Mouse (Mus musculus): ENCODE results near the gene Clstn3. TPM values are rescaled to one million over a fixed set of nuclear protein-coding genes. Genes with fewer than 3 reads are reported as not detected.
"Not testable (repeated sequence)": the region's sequence is repeated elsewhere in the genome, so short reads cannot be mapped to it uniquely, and the experiment has no call there.

Clstn3 gene
- polyA plus RNA-seq, 3 experiments from 2014 or later, result not detected

DNA sequence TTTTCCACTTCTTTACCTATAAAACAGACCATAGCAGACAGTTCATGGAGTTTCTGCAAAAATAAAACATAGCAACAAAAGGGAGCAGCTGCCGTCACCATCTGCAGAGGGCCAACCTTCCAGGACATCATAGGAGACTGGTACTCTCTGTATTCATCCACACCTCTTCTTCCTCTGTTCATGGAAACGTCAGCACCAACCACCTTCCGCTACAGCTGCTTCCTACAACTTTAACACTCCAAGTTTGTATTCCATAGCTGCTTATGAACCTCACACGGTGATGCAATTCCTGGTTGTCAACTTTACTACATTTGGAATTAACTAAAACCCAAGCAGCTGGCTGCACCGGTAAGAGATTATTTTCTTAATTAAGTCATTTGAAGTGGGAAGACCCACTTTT is 56.2 kb downstream of the Clstn3 start:
- ATAC-seq, result no peak

DNA sequence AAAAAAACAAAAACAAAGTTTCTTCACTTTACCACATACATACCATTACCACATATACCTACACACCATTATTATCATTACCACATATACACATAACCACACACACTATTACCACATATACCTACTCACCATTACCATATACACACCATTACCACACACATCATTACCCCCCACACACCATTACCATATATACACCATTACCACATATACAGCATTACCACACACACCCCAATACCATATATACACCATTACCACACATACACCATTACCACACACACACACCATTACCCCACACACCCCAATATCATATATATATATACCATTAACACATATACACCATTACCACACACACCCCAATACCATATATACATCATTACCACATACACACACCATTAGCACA is 57.4 kb downstream of the Clstn3 start:
- no peak for ATAC-seq

GRCm38 (mm10) chr6:124406326-124406725 is 58.3 kb downstream of the Clstn3 start:
- no peak for ATAC-seq

DNA sequence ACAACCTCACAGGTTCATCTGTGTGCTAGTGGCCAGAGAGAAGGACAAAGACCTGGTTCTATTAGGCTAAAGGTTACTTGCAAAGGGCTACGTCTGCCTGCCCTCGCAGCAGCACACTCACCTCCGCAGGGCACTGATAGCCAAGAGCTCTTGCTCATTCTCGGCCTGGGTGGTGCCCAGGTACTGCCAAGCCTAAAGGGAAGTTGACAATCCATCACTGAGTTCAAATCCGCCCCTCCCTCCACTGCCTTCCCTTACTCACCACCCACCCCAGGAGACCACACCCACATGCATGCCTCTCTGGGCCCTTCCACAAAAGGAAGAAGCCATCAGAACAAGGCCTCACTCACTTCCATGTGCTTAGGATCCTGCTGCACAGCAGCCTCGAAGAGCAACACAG is 64.9 kb downstream of the Clstn3 start:
- ATAC-seq, result no peak

DNA sequence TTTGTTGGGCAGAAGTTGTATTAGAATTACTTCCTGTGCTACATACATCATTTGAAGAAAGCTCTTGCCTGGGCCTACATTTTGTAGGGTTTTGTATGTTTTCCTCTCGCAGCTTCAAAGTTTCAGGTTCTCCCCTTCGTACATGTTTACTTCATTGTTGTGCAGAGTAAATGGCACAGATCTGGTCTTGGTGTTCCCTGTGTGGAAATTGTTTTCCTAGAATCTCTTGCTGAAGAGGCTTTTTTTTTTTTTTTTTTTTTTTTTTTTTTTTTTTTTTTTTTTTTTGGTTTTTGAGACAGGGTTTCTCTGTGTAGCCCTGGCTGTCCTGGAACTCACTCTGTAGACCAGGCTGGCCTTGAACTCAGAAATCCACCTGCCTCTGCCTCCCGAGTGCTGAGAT is 69.6 kb downstream of the Clstn3 start:
- not testable (repeated sequence) for ATAC-seq

Other genes with a start within 250 kb of the Clstn3 start
- not detected for gene Vmn2r27, start 232.9 kb downstream of the Clstn3 start, polyA plus RNA-seq (2017; shearing (Covaris generic))
- not detected for gene Cd163, start 160.1 kb downstream of the Clstn3 start, polyA plus RNA-seq (2017; shearing (Covaris generic))
- 10 to 100 TPM in 1 of 3 experiments, 1 to 10 TPM in 2; 7.0 to 10.1 (median 9.3) TPM for gene Pex5, start 49.7 kb downstream of the Clstn3 start, polyA plus RNA-seq (2017; shearing (Covaris generic))
- gene C1rl, start 28.3 kb upstream of the Clstn3 start, polyA plus RNA-seq (2017; shearing (Covaris generic)), result not detected
- gene C1ra, start 47.6 kb upstream of the Clstn3 start, polyA plus RNA-seq (2017; shearing (Covaris generic)), result under 1 TPM; 0.19 to 0.44 (median 0.43) TPM
- not detected for gene C1s1, start 77.6 kb upstream of the Clstn3 start, polyA plus RNA-seq (2017; shearing (Covaris generic))
- gene C1rb, start 105.5 kb upstream of the Clstn3 start, polyA plus RNA-seq (2017; shearing (Covaris generic)), result not detected
- not detected for gene C1s2, start 171.3 kb upstream of the Clstn3 start, polyA plus RNA-seq (2017; shearing (Covaris generic))
- 10 to 100 TPM; 20.3 to 27.2 (median 24.9) TPM for gene Lpcat3, start 198.2 kb upstream of the Clstn3 start, polyA plus RNA-seq (2017; shearing (Covaris generic))
- gene Emg1, start 247.4 kb upstream of the Clstn3 start, polyA plus RNA-seq (2017; shearing (Covaris generic)), result 100 to 1,000 TPM; 373 to 490 (median 480) TPM
- gene Phb2, start 247.5 kb upstream of the Clstn3 start, polyA plus RNA-seq (2017; shearing (Covaris generic)), result 10 to 100 TPM; 60.8 to 70.7 (median 70.0) TPM

Data from inflammation-experienced regulatory T-cells, adult 6 months (primary cell).